Mouse (Mus musculus): ENCODE data around the gene Dtx2. TPM values are rescaled to one million over a fixed set of nuclear protein-coding genes. Genes with fewer than 3 reads are reported as not detected.

The Dtx2 gene
- total RNA-seq (2021) = 10 to 100 TPM; 12.9 to 14.4 TPM
- long read RNA-seq, experiment 1, transcript Dtx2-204 (10 exons, 2,493 nt) = major isoform, 9 of 21 reads
- long read RNA-seq, experiment 1, transcript Dtx2-202 (11 exons, 2,650 nt) = minor isoform, 6 of 21 reads
- long read RNA-seq, experiment 1, partial matches to known transcripts = 3 of 21 reads
- long read RNA-seq, experiment 1, other reads (novel, unspliced or antisense) = 3 of 21 reads
- long read RNA-seq, experiment 2, transcript Dtx2-202 (11 exons, 2,650 nt) = major isoform, 10 of 23 reads
- long read RNA-seq, experiment 2, partial matches to known transcripts = 6 of 23 reads
- long read RNA-seq, experiment 2, other reads (novel, unspliced or antisense) = 4 of 23 reads

DNA sequence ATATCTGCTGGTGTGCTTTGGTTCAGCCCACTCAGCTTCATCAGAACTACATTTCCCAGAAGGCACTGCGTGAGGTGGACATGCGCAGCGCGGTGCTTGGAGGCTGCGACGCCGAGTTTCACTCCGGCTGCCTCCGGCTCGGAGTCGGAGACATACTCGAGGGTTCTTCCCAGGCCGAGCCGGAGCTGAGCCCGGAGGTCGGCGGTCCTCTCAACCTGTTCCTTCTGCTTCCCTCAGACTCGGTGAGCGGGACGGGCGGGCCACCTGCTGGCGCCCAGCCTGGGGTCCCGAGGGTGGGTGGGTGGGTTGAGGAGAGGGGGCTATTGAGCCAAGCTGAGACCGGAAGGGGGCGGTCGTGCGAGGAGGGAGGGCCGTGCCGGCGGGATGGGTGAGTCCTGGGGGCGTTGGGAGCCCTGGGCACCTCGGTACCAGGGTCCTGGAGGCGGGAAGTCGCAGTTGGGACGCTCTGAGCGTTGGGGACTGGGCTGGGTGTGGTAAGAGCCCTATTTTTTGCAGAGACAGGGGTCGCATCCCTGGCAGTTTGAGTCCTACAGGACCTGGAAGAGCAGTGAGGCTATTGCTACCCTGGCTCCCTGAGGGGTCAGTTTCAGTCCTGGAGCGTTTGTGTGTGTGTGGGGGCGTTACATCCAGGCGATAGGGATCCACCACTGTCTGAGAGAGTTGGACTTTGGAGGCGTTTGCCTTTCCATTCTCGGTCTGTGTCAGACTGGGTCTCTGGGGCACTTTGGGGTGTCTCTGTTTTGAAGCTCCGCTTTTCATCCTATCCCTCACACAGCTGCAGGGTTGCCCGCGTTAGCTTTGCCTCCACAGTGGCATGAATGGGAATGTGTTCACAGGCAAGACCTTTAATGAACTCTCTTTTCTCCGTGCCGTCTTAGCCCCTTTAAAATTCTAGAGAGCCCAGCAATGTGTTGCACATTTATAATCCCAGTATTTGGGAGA is at the start of gene Dtx2:
Dtx2 (plus strand) TSS at position 76 of the 963 bp plus-strand sequence.
- peak; percentile 79 to 89 for DNase-seq (ENCODE audit: low spot score in 2 of 2)

DNA sequence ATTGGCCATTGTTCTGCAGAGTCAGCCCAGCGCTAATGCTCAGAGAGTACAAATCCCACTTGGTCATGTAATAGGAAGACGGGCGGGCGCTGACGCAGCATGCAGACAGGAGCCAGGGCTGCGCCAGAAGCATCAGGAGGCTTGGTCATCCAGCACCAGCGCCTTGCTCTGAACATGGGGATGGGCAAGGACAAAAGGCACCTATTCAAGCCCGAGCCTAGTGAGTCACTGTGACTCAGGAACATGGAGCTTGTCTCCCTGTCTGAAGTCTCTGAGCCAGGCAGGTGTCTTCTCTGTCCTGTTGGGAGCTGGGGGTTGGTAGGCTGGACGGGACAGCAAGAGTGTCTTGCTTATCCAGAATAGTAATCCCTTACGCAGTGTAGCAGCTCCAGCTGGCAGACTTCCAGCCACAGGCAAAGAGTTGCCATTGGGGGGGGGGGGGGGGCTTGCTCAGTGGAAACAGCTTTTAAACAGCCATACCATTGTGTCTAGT is 48.6 kb upstream of the Dtx2 start:
- no peak for DNase-seq (ENCODE audit: low spot score in 2 of 2)

DNA sequence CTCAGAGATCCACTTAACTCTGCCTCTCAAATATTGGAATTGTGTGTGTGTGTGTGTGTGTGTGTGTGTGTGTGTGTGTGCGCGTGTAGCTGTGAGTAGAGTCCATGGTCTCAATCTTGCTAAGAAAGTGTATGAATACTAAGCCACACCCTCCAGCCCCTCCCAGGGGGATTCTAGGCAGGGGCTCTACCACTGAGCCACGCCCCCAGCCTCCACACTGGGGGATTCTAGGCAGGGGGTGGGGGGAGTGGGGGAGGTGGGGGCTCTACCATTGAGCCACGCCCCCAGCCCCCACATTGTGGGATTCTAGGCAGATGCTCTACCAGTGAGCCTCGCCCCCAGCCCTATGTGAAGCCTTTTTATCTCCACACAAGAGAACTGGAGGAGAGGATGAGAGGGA is 48.0 kb upstream of the Dtx2 start:
- no peak for DNase-seq (ENCODE audit: low spot score in 2 of 2)

DNA sequence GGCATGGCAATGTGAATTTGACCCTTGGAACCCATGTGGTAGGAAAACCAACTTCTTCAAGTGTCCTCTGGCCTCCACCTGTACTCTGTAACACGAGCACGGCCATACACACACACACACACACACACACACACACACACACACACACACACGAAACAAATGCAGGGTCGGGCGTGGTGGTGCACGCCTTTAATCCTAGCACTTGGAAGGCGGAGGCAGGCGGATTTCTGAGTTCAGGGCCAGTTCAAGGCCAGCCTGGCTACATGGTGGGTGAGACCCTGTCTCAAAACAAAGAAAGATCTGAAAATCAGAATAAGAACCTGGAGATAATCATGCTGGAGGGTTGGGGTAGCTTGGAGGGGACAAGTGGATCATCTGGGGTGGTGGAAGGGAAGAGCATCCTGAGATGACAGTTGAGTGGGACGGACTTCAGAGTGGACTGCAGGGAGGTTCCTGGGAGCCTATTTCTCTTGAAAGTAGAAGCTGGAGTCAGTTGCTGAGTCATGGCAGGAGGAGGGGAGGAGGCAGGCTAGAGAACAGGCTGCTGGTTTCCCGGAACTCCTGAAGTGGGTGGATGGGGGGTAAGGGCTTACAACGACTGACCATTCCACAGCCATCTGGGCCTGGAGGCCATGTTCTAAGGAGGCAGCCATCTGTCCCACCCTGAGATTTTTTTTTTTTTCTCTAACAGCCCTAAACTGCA is 43.7 kb upstream of the Dtx2 start:
- DNase-seq (ENCODE audit: low spot score in 2 of 2) = no peak

DNA sequence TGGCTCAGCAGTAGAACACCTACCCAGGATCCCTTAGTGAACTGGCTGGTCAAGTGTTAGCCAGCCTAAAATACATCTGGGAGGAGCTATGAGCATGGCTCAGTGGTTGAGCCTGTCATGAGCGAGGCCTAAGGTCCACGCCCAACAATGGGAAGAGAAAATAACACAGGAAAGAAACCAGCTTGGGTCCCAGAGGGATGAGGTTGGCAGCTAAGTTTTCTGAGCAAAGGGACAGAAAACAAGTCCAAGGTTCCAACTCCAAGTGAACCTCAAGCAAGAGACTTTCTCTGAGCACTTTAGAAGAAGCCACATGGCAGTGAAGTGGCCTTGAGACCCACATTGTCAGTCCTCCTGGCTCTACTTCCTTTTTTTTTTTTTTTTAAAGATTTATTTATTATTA is 42.9 kb upstream of the Dtx2 start:
- DNase-seq (ENCODE audit: low spot score in 2 of 2) = no peak

DNA sequence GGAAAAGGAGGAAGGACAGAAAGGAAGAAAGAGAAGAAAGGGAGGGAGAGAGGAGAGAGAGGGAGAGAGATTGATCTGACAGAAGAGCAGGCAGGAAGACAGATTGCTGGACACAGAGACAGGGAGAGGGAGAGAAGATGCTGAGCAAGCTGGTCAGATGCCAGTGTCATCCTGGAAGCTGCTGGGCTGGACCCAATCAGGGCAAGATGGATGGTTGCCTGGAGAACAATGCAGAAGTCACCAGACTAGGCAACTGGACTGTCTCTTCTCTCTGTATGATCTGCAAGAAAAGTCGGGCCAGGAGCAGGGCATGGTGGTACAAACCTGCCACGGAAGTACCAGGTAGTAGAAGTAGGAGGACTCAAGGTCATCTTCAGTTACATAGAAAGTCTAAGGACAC is 41.8 kb upstream of the Dtx2 start:
- DNase-seq (ENCODE audit: low spot score in 2 of 2) = no peak

DNA sequence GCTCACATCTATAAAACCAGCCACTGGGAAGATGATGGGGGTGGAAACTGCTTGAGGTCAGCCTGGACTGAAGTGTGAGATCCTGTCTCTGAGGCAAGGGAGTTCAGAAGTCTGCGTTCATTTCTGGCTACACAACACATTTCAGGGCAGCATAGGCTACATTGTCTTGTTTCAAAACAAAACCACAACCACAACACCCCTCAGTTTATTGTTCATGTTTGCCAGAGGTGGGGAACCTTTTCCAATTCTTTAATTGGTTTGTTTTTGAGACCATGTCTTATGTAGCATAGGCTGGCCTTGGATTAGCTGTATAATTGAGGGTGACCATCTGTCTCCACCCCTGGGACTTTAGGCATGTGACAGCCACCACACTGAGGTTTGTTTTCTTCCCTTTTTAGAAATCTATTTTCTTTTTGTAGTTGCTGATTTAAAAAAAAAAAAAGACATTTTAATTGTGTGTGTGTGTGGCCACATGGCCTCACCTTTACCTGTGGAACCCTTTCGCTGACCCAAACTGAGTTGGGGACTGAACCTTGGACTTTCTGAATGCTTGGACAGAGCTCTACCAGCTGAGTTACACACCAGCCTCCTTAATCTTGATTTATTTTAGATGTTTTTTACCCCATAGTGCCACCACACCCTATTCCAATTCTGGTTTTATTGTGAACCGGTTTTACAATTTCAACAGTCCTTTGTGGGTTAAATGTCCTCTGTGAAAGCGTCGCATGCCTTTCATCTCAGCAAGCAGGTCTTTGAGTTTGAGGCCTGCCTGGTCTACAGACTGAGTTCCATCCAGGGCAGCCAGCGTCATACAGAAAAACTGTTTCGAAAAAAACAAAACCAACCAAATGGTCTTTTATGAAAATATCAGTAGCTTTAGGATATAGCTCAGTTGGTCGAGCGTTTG is 38.0 kb upstream of the Dtx2 start:
- DNase-seq (ENCODE audit: low spot score in 2 of 2) = no peak

DNA sequence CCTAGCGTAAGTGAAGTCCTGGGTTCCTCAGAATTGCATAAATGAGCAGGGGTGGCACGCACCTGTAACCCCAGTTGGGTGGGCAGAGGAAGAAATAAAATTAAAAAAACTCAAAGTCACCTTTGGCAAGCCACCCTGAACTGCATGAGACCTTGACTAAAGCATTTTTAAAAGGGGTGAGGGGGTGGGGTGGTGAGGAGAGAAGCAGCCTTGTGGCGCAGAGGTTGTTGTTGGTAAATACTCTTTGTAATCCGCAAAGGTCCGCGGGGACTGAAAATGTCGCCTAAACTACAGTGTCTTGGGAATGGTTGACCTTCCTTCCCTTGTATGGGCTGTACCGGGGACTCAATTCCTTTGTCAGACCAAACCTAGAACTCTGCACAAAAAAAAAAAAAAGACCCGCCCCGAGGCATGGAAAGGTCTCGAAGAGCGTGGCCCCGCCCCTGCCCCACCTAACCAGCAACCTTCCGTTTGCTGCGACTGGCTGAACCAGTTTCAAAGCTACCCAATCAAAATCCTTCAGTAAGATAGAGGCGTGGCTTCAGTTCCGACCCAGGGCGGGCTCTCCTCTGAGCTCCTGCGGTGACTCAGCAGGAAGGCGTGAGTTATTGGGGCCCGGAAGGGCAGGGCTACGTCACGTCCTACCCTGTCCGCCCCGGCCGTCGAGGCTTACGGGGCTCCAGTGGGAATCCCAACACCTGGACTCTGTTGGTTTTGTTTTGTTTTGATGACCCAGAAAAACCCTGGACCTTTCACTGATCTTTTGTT is 37.2 kb upstream of the Dtx2 start:
- peak; percentile 78 to 92 for DNase-seq (ENCODE audit: low spot score in 2 of 2)

DNA sequence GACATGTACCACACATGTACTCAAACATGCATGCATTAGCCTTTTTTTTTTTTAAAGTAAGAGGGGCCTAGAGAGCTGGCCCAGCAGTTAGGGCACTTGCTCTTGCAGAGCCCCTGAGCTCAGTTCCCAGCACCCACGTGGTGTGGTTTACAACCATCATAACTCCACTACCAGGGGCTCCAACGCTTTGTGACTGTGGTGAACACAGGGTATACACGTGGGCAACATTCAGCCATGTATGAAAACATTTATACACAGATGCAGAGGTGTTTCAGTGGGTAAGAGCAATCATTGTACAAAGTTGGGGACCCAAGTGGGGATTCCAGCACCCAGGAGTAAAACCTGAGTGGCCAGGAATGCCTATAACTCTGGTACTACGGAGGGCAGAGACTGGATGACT is 36.2 kb upstream of the Dtx2 start:
- no peak for DNase-seq (ENCODE audit: low spot score in 2 of 2)

DNA sequence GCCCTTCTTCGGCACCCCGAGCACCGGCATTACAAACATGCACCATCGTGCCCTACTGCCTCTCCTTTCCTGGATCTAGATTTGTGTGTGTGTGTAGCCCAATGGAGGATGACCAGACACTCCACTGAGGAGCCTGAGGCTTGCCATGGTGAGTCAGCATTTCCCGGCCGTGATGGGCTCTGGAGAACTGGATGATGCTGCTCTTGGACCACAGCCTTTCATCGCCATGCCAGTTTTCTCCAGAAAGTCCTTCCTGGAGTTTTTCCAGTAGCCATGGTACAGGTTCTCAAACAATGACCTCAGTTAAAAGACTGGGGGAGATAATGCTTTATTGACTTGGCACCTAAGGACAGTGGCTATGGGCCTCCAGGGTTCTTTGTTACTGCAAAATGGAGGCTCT is 34.7 kb upstream of the Dtx2 start:
- DNase-seq (ENCODE audit: low spot score in 2 of 2) = no peak

DNA sequence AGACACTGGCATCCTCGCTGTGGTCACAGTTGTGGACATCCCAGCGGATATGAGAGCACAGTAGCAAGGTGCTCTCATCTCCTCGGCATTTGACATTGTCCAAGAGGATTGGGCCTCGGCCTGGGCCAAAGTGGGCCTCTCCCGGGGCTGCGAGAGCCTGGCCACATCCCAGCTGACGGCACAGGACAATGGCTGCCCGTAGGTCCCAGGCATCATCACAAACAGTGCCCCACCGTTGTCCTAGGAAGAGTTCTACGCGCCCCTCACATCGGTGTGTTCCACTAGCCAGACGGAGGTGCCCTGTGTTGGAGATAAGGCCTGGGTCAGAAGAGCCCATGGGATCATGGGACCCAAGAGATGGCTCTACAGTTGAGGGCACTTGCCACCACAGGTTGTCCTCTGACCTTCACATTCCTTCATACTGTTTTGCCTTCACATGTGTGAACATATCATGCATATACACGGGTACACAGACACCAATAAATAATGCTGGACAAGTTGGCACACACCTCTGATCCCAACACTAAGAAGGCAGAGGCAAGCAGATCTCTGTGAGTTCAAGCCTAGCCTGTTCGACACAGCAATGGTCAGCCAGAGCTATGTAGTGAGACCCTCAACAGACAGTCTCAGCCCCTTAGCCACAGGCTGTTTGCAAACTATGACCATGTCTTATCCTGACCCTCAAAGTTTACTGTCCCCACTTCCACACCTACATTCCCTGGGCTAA is 33.5 kb upstream of the Dtx2 start:
- no peak for DNase-seq (ENCODE audit: low spot score in 2 of 2)

DNA sequence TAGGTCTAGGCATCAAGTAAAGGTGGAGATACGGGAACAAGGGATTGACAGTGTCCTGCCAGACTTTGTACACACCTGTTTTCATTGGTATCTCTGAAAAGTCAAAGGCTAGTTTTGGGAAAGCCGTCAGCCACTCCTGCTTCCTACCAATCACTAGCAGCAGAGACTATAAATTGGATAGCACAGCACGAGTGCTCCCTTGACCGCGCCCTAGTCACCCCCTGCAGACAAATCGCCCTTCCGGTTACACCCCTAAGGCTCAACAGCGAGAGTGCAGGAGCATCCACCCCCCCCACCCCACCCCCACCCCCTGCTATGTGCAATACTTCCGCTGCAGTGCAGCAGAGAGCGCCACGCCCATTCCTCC is 32.5 kb upstream of the Dtx2 start:
- no peak for DNase-seq (ENCODE audit: low spot score in 2 of 2)

DNA sequence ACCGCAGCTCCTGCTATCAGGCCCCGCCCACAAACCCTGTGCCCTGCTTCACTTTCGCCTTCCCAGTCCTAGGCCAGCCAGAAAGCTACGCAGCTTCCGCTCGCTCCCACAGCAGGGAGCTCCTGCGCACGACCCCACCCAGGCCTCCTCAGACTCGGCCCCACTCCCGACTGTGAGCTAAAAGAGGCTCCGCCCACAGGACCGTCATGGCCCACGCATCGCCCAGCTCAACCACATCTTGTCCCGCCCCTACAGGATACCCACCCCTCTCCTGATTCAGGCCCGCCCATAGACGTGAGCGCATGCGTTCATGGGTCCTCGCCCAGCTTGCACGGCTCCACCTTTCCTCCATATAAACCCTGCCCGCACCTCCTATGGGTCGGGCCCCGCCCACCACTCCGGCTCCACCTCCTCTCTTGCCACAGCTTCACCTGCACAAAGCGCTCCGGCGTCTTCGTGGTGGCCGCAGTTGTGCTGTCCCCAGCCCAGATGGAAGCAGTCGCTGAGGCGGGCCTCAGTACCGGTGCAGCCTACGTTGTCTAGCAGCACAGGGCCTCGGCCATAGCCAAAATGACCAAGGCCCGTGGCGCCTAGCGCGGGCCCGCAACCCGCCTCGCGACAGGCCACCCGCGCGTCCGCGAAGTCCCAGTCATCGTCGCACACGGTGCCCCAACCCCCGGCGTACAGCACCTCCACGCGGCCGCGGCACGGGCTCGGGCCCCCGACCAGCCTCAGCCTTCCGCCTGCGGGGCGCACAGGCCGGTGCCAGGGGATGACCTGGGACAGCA is 31.9 kb upstream of the Dtx2 start:
- peak; percentile 87 to 97 for DNase-seq (ENCODE audit: low spot score in 2 of 2)

DNA sequence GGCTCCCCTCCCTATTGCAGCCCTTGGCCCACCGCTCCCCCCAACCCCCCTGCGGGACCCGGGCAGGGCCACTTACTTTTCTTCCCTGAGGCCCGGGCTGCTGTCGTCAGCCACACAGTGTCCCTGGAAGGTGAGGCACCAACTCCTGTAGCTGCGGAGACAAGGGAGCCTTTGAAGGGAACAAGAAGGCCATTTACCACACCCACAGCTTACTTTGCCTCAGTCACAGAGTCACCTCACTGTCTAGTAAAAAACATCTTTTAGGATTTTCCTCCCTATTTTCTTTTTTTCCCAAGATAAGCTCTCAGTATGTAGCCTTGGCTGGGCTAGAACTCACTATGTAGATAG is 31.3 kb upstream of the Dtx2 start:
- DNase-seq (ENCODE audit: low spot score in 2 of 2) = no peak

DNA sequence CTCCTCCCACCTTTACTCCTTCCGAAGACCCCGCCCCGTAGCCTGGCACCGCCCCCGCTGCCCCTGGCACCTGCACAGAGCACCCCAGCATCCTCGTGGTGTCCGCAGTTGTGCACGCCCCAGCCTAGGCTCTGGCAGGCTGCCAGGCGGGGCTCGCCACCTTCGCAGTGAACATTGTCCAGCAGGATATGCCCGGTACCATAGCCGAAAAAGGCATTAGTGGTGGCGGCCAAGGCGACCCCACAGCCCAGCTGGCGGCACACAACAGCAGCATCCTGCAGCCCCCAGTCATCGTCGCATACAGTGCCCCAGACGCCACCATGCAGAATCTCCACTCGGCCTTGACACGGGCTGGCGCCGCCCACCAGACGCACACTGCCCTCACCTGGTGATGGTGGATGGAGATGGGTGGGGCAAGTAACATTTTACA is 29.1 kb upstream of the Dtx2 start:
- no peak for DNase-seq (ENCODE audit: low spot score in 2 of 2)

DNA sequence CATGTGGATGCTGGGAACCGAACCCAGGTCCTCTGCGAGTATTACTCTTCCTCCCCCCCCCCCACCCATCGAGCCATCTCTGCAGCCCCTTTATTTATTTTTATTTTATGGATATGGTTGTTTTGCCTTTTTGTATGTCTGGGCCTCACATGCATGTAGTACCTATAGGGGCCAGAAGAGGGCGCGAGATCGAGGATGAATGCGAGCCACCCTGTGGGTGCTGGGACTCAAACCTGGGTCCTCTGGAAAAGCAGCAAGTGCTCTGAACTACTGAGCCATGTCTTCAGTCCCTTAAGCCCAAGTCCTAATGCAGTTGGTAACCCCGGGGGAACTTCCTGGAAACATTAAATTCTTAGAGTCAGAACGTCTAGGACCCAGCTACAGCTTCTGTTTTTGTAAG is 27.7 kb upstream of the Dtx2 start:
- DNase-seq (ENCODE audit: low spot score in 2 of 2) = no peak

DNA sequence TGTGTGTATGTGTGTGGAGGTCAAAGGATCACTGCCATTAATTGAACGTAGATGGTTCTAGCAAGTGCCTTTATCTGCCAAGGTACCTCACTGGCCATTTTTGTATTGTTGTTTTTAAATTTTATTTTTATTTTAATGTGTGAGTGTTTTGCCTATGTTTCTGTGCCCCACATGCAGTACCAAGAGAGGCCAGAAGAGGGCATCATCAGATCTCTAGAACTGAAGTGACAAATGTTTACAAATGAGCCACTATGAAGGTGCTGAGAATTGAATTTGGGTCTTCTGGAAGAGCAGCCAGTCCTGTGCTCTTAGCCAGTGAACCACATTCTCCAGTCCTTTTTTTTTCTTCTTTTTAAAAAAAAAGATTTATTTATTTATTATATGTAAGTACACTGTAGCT is 25.8 kb upstream of the Dtx2 start:
- DNase-seq (ENCODE audit: low spot score in 2 of 2) = no peak

DNA sequence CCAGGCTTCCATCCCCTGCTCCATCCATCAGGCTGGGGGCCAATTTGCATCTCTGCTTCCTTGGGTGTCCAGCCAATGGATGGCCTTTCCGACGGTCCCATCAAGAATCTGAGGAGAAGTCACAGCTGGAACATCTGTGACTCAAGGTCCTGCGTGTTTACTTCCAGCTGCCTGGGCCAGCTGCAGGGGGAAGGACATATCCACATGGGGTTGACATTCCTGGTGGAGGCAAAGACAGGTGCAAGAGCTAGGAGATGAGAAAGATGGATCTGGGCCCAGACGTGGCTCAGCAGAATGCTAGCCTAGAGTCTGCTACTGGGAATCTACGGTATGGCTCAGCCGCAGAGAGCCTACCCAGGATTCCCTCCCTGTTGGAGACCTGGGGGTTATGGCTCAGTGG is 24.4 kb upstream of the Dtx2 start:
- no peak for DNase-seq (ENCODE audit: low spot score in 2 of 2)

All from gastrocnemius, postnatal 4 days (tissue).